Mouse (Mus musculus) intestine, embryonic 16.5 days (tissue): ENCODE measurements at regions not wholly inside any gene's neighbourhood (a gene's known extent, or its start where the extent isn't known, plus 50 kb on each side); places are given as distances from the start of the nearest gene placed in this dataset.

Source experiments
- ATAC-seq: fragments of 200-750 bp; cut with Nextera tagmentation; 2 replicates; pipeline ENCODE4 v1.8.0; 2017; ENCODE audit warnings: moderate TSS enrichment, moderate library complexity
- H3K27ac ChIP-seq: fragments of 300-500 bp; sonication (generic); 2 replicates; pipeline ENCODE4 v1.5.1; 2014; ENCODE audit warnings: mild to moderate bottlenecking, low read length
- H3K27me3 ChIP-seq: fragments of 300-500 bp; sonication (generic); replicated peaks from 2 replicates; pipeline ENCODE4 v1.6.1; 2014; ENCODE audit warnings: low read length, control low read depth, mixed read lengths; ENCODE audit not compliant: control insufficient read depth, insufficient read depth
- H3K36me3 ChIP-seq: fragments of 300-500 bp; sonication (generic); 2 replicates; pipeline ENCODE4 v1.6.1; 2014; ENCODE audit warnings: low read length, control low read depth; ENCODE audit not compliant: control insufficient read depth, insufficient read depth
- H3K4me1 ChIP-seq: fragments of 300-500 bp; sonication (generic); 2 replicates; pipeline ENCODE4 v1.6.1; 2014; ENCODE audit warnings: low read length, control low read depth, mixed read lengths; ENCODE audit not compliant: control insufficient read depth, insufficient read depth
- H3K4me2 ChIP-seq: fragments of 300-500 bp; sonication (generic); 2 replicates; pipeline ENCODE4 v1.6.1; 2014; ENCODE audit warnings: low read depth, low read length, control low read depth
- H3K4me3 ChIP-seq: fragments of 300-500 bp; sonication (generic); 2 replicates; pipeline ENCODE4 v1.5.1; 2014; ENCODE audit warnings: mild to moderate bottlenecking, low read length
- H3K9ac ChIP-seq: fragments of 300-500 bp; sonication (generic); 2 replicates; pipeline ENCODE4 v1.6.1; 2014; ENCODE audit warnings: low read depth, low read length
- H3K9me3 ChIP-seq: fragments of 300-500 bp; sonication (generic); 2 replicates; pipeline ENCODE4 v1.6.1; 2016; ENCODE audit warnings: low read length, control low read depth; ENCODE audit not compliant: control insufficient read depth
- WGBS: fragments of 180-500 bp; shearing (Covaris S2); extraction: QIAGEN DNeasy Blood & Tissue Kit; methylation state at CpG from one replicate; pipeline ENCODE4 v1.1.7; 2014; 5-methylcytosine and 5-hydroxymethylcytosine counted together

DNA sequence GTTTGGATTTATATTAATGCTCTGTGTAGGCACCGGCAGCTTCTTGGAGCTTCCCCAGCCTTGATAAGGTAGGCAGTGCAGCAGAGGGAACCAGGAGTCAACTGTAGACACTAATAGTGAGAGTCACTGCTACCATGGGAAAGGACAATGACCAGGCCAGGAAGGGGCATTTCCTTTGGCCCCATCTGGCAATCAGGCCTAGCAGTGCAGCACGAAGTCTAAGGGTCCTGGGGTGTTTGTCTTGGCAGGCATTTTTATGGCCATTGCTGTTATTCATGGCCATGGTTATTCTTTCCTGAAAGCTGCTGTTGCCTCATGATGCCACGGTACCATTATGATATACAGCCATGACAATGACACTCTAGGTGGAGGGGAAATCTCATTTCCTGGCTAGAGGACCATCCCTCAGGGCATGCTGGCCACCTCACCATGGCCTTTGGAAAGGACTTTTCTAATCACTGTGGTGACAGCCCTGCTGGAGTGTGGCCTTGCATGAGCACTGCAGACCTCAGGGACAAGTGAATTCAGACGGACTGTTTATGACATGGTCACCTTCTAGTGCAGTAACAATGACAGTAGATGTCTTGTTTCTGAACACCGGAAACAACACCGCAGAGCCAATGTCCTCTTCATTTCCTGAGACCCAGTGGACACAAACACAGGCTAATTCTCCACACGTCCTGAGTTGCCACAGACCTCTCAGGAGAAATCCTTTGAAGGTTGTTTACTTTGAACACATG, 111.8 kb upstream of the Gm3448 start:
- Histone ChIP-seq H3K4me2 (no peak overlapping the region), H3K36me3 (no peaks in the 10 kb centered on the region), H3K4me3 (no peak overlapping the region), H3K27ac (no peak overlapping the region), H3K27me3 (no peaks in the 10 kb centered on the region), H3K9me3 (no peaks in the 10 kb centered on the region), H3K9ac (no peak overlapping the region), H3K4me1 (no peaks in the 10 kb centered on the region; the same call in 1 of the 2 replicates)
- 62% methylated on average over 7 of the region's 7 CpGs for WGBS
- no peak for ATAC-seq

DNA sequence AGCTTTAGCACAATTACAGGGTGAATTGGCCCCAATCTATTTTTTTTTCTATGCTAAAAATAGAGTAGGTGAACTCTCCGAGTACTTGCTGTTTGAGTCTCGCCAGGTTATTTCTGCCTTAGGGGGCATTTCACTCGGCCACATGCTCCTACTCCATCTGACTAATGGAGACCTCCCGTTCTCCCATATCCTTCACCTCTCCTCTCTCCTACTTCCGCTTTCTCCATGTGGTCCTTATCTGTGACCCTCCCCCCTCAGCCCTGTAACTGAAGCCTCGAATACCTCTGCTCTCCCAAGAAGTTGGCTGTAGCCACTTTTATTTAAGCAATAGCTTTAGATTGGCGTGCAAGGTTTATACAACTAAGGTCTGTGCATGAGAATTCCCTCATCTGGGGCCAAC, 111.1 kb upstream of the Gm3448 start:
- no peak overlapping the region for H3K27ac ChIP-seq

DNA sequence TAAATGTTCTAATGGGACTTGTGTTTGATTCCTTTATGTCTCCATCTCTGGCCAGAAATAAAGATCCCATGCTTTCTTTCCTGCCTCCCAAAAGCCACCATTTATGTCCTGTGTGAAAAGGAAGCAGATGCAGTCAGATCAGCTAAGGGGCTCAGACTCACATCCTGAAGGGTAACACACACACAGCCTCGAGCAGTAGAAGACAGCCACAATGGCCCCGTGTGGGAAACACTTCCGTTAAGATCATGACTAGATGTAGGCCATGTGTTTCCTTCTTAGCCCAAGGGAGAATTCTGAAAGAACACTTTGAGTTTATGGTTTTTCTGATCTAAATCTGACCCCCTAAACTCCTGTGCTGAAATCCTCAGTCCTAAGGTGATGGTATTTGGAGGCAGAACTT, 110.4 kb upstream of the Gm3448 start:
- H3K27me3 ChIP-seq = no peaks in the 10 kb centered on the region
- no peak overlapping the region for H3K27ac ChIP-seq
- H3K36me3 ChIP-seq = no peaks in the 10 kb centered on the region
- ATAC-seq = no peak
- no peak overlapping the region for H3K4me2 ChIP-seq
- no peaks in the 10 kb centered on the region for H3K9me3 ChIP-seq
- 69% methylated on average over 3 of the region's 3 CpGs for WGBS
- no peak overlapping the region for H3K4me3 ChIP-seq
- no peaks in the 10 kb centered on the region; the same call in 1 of the 2 replicates for H3K4me1 ChIP-seq
- no peak overlapping the region for H3K9ac ChIP-seq

More for the DNA sequence above, 111.1 kb upstream of the Gm3448 start:
- Histone ChIP-seq H3K9me3 (no peaks in the 10 kb centered on the region), H3K27me3 (no peaks in the 10 kb centered on the region), H3K4me2 (no peak overlapping the region), H3K4me3 (no peak overlapping the region), H3K9ac (no peak overlapping the region), H3K36me3 (no peaks in the 10 kb centered on the region), H3K4me1 (no peaks in the 10 kb centered on the region; the same call in 1 of the 2 replicates)
- ATAC-seq = no peak
- 52% methylated on average over 7 of the region's 7 CpGs for WGBS

DNA sequence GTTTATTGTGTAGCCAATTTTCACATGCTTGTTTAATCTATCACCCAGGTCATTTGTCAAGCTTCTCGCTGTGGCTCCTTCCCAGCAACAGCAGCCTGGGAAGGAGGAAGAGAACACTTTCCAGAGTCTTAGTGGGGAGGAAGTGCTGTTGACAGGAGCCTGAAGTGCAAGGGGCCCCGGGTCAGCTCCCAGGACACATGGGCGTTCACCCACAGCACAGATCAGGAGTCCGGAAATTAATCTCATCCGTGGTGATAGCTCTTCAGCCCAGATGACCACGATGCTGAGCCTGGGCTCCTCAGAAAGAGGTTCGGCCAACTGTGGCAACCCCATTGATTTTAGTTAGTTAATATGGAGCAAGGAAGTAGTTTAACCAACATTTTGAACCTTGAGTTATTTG, 105.3 kb upstream of the Gm3448 start:
- Histone ChIP-seq H3K4me1 (0 out of 2 replicates have a peak, but pooled peaks cover 6% of the 10 kb centered on the region), H3K4me2 (no peak overlapping the region), H3K27me3 (no peaks in the 10 kb centered on the region), H3K27ac (no peak overlapping the region), H3K4me3 (no peak overlapping the region), H3K9ac (no peak overlapping the region), H3K9me3 (no peaks in the 10 kb centered on the region), H3K36me3 (no peaks in the 10 kb centered on the region)
- 39% methylated on average over 7 of the region's 7 CpGs for WGBS
- ATAC-seq = no peak

DNA sequence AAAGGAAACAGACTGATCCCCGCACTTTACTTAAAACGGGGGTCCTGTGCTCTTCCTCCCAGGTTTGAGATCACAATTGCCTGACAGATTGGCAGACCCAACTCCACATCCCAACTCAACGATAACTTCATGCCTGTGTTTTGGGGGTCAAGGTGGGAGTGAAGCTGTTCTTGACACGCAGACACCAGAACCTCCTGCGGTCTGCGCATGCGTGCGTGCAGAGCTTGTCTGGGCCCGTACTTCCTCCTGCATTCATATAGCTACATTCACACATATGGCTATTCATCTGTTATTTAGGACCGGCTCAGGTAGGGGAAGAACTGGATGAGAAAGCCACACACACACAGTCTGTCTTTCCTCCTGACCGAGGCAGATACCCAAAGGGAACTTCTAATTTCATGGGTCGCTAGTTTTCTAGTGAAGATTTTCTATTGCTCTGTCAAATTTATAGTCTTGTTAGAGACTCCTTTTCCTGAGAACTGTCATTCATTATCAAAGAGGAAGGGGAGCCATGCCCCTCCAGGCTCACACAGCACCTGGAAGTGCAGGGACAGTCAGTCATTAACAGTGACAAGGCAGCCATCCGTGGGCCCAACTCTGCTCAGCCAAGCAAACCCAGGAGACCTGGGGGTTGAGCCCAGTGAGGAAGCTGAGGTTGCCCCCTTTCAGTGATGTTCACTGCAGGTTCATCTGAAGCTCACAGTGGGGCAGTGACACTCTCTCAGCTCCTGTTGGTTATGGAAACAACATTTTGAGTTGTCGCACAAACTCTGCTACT, 104.0 kb upstream of the Gm3448 start:
- Histone ChIP-seq H3K4me3 (no peak overlapping the region), H3K4me1 (0 out of 2 replicates have a peak, but pooled peaks cover 6% of the 10 kb centered on the region), H3K27ac (no peak overlapping the region), H3K9me3 (no peaks in the 10 kb centered on the region), H3K36me3 (no peaks in the 10 kb centered on the region), H3K27me3 (no peaks in the 10 kb centered on the region), H3K4me2 (no peak overlapping the region), H3K9ac (no peak overlapping the region)
- 84% methylated on average over 14 of the region's 14 CpGs for WGBS
- ATAC-seq = no peak

DNA sequence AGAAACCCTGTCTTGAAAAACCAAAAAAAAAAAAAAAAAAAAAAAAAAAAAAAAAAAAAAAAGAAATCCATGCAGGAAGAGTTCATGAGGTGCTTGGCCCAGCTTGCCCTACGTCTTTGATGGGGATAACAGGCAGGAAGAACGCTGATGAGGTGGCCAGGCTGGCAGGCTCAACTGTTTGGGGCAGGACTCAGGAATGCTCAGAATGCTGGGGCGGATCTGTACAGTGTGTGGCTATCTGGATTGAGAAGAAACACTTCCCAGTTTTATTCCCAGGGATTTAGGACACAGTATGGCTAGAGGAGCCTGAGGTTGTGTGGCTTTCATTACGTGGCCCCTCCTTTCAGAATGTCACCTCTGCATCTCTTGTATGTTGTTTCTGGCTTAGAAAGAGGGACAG, 99.1 kb upstream of the Gm3448 start:
- Histone ChIP-seq H3K9ac (no peak overlapping the region), H3K4me1 (no peaks in the 10 kb centered on the region), H3K4me3 (no peak overlapping the region), H3K27me3 (no peaks in the 10 kb centered on the region), H3K27ac (no peak overlapping the region), H3K36me3 (no peaks in the 10 kb centered on the region), H3K4me2 (no peak overlapping the region), H3K9me3 (no peaks in the 10 kb centered on the region)
- no peak for ATAC-seq
- WGBS = 64% methylated on average over 4 of the region's 4 CpGs
